Mouse (Mus musculus) left cerebral cortex, adult 8-10 months (tissue): ENCODE measurements at regions not wholly inside any gene's neighbourhood (a gene's known extent, or its start where the extent isn't known, plus 50 kb on each side); places are given as distances from the start of the nearest gene placed in this dataset.

Experiments
- DNase-seq, 2 experiments: peaks; one replicate each; pipeline ENCODE4 v3.0.0; 2022; ENCODE audit warnings: low spot score in 2 of 2

DNA sequence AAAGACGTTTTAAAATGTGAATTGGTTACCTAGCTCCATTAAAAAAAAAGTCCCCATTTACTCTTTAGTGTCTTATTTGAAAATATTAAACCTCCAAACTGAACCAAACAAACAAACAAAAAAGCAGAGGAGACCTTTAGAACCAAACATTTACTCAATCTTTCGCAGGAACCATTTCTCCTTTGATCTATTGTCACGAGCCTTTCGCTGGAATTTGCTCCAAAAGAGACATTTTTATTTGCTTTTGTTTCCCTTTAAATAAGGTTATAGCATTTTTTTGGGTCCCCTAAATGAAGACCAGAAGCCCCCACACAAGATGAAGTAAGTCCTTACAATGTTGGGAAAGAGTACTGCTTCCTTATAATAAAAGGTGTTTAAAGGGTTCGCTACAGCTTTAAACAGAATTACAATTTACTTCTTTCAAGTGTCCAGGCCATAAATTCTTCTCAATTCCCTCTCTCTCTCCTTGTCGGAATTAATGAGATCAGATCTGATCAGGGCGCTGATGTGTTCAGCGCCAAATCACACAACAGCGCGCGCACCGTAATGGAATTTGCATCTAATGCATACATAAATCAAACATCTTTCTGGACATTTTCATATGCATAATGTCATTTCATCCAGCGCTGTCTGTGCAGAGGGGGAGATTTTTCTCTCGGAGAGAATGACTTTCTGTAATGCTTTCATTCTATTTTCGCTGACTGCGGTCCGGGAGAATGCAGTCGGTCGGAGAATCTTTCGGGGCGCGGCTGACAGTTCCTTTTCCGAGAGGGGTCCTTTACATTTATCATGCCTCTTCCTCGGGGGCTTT is 469.2 kb downstream of the Vrk1 start:
- DNase-seq, result no peak

DNA sequence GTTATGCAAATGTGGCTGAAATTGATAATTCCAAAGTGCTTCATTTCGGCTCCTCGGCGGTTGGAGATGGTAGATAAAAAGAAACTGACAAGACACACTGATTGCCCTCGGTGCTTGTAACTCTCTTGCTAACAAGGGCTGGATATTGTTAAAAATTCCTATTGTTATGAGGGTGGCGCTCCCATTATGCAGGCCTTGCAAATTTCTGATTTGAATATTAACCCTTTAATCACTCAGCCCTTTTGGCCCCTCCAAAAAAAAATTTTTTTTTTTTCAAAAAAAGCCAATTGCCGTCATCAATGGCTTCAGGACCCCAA is 469.8 kb downstream of the Vrk1 start:
- DNase-seq, result no peak

DNA sequence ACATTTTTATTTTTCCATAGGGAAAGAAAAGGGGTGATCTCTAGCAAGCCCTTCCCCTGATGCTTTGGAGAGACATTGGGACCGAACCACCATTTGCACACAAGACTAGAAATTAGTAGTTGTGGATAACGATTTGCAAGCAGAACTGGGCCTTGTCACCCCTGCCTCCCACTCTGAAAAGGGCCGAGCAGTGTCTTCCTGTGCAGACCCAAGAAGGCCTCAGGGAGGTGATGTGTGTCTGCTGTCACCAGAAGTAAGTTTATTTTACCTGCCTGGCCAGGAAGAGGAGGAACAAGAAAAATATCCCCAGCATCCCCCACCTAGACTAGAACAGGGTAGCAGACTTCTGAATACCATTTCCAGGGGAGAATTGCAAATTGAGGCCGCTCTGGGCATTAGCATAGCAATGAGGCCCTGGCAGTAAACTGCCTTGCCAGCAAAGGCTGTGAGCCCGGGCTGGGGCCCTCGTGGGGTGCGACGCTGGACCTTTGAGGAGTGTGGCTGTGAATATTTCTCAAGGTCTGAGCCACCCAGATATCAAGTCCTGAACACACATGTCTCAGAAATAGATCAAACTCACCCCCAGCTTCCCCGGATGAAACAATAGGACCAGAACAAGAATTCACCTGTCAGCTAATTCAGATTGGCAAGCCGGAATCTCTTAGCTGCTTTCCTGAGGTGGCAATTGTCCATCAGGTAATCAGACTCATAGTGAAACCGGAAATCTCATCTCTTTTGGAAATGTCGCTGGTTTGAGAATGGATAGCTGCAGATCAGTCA is 470.4 kb downstream of the Vrk1 start:
- no peak for DNase-seq

DNA sequence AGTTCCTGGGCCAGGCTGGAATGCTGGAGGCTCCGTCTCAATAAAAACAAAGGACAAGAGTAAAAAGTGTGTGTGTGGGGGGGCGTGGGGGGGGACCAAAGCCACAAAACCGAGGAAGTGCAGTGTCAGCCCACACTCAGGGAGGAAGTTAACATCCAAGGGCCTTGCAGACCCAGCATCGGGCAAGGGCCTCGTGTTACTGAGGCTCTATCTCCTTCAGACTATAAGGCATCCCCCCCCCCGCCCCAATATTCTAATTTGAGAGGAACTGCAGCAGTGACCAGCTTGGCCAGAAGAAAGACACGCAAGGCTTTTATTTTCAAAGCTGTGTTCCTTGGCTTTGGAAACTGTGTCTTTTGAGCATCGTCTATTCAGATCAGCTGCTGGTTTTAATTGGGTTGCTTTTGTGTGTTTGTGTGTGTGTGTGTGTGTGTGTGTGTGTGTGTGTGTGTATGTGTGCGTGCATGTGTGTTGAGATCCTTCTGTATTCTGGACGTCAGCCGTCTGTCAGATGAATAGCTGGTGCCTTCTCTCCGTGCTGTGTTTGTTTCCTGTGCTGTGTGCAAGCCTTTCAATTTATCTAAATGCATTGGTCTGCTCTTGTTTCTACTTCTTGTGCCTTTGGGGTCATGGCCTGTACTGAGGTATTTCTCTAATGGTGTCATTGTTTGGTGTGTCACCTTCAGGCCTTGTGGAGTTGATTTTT is 491.7 kb downstream of the Vrk1 start:
- DNase-seq, result no peak

DNA sequence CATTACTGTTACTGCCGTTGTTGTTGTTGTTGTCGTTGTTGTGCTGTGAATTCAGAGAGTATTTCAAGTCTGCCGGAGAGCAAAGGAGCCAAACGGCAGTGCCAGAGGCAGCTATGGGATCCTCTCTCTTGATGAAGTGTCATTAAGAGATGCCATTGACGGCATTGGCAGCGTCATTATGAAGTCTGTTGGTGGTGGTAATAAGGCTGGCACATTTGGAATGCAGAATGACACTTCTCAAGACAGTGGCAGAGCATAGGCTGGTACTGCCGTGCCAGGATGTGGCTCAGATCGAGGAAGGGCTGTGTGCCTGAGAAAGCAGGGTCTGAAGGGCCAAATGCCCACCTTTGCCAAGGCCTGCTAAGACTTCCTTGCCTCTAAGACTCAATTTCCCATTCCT is 494.3 kb downstream of the Vrk1 start:
- no peak for DNase-seq

DNA sequence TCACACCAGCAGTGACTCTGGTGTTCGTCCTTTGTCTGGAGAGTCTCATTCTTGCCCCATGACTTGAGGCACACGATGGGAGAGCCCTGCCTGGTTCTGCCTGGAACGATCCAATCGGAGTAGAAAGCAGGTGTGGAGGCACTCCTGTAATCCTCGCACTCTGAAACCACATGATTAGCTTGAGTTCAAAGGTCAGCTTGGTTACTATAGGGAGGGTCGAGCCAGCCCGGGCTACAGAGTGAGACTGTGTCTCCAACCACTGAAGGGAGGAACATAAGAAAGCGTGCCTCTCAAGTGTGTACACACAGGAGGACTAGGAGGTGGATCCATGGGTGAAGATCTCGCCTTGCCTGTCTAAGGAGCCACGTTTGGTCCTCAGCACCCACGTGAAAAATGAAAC is 504.0 kb downstream of the Vrk1 start:
- DNase-seq, result no peak

DNA sequence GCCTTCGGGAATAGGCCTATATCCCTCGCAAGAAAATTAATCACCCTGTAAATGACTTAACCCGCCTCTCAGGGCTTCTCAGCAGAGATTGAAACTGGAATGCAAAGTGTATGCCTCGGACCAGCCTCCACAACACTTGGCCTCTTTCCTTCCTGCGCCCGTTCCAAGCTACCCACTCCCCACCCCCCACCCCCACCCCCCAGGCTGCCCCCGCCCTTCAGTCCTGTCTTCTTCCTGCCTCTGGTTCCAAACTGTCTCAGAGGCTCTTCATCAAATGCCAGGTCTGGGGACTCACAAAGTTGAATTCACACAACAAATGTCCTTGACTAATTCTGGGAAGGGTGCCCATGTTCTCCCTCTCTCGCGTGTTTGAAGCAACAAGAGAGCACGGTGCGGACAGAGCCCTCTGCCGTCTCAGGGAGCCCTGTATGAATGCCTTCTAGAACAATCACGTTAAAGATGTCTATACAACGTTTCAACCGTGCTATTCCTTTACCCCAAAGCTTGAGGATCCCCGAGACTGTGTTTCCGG is 505.3 kb downstream of the Vrk1 start:
- DNase-seq, result no peak

DNA sequence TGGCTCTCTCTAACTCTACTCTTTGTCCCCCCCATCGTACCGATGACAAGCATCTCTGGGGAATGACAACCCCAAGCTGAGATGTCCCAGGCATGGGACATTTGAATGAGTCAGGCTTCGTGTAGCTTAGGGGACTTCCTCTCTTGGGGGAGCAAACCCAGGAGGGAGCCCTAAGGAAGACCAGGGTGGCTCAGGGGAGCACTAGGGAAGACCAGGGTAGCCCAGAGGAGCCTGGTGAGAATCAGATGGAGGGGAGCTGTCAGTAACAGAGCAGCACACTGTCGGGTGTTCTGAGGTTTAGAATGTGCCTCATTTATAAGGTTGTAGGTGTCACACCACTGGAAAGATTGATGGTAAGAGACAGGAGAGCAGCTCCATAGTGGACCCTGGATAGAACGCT is 509.1 kb downstream of the Vrk1 start:
- DNase-seq, result no peak

DNA sequence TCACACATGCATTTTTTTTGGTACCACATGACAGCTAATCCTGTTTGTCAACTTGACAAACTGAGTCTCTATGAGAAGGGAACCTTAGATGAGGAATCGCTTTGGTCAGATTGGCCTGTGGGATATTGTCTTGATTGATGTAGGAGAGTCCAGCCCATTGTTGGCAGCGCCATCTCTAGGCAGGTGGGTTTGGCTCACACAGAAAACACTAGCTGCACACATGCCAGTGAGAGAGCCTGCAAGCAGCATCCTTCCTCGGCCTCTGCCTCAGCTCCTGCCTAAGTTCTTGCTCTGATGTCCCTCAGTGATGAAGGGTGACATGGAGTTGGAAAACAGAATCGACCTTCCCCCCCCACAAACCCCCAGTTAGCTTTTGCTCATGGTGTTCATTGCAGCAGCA is 514.4 kb downstream of the Vrk1 start:
- DNase-seq, result no peak

DNA sequence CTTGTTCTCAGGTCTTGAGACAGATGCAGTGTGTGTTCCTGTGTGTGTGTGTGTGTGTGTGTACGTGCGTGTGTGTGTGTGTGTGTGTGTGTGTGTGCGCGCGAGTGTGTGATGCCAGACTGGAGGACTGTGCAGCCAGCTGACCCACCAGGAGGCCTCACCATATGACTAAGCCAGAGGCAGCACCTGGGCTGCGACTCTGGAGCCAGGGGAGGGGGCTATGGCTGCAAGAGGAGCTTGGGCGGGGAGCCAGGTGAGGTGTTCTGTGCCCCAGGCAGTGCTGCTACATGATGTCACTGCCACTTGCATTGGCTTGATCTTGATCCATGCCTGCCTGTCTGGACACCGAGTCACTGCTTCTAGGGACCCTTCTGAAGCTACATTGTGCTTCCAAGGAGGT is 517.1 kb downstream of the Vrk1 start:
- DNase-seq, result no peak

DNA sequence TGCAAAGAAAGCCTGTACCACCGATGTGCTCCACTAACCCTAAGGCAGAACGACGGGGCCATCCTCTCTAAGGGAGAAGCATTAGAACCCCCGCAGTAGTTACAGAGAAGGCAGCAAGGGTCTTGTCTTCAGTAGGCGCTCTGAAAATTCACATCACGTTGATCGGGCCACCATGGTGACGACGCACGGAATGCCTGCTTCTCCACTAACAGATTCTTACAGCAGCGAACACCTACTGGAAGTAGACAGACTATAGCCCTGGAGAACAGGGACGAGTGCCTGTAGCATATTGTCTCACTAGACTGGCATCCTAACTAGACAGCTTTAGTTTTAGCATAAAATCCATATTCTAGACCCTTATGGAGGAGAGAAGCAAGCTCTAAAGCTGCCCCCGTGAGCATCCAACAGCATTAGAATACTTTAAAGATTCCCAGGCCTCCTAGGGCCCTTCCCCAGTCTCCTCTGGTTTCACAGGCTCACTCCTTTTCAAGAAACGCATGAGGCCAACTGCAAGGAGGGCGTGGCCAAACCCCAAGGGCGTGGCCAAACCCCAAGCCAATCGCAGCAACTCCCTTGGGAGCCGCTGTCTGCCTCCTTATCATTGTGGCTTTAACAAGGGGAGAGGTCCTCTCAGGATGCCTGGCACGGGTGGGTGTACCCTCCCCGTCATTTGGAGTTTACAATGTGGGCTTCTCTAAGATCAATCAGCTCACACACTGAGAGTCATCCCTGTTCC is 517.8 kb downstream of the Vrk1 start:
- no peak for DNase-seq

DNA sequence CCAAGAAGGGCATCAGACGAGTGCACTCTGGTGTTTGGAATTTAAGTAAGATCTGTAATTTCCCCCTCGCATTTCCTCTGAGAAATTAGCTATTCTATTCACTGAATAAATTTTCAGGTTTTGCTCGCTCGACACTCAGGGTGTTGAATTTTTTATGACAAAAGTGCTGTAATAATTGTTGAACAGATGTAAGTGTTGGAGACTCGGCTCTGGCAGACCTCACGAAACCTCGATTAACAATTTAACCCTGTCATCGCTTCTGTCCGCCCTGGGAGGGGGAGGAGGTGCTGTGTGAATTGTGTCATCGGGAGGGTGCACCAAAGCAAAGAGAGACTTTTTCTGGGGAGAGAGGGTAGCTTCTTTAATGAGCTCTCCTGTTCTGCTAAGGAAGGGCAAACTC is 518.5 kb downstream of the Vrk1 start:
- DNase-seq, result no peak

DNA sequence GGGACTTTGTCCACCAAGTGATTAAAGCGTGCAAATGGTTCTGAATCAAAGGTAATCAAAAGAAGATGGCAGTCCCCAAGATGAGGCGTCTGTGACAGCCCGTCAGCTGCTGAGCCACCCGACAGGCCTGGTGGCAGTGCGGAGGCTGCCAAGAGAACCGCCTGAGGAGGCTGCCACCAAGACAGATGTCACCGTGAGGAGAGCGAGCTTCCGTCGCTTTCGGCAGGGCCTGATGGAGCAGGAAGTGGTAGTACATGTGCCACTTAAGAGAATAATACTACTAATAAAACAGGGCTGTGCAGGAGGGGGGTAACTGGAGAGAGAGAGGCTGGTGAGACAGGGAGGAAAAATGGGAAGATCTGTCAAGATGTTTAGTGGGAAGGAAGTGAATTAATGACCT is 519.1 kb downstream of the Vrk1 start:
- DNase-seq, result no peak

DNA sequence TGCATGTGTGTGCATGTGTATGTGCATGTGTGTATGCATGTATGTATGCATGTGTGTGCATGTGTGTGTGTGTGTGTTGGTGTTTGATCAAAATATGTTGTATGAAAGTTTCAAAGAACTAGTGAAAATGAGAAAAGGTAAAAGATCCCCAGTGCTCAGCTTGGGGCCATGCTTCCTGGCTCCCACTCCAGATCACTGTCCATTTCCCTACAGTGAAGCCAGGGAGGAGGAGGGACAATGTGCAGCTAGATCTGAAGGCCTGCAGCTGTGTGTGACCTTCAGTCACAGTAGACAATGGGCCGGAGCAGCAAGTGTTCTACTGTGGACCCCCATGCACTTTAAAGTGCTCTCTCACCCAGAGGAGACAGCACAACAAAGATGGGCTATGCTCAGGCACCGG is 525.1 kb downstream of the Vrk1 start:
- no peak for DNase-seq

DNA sequence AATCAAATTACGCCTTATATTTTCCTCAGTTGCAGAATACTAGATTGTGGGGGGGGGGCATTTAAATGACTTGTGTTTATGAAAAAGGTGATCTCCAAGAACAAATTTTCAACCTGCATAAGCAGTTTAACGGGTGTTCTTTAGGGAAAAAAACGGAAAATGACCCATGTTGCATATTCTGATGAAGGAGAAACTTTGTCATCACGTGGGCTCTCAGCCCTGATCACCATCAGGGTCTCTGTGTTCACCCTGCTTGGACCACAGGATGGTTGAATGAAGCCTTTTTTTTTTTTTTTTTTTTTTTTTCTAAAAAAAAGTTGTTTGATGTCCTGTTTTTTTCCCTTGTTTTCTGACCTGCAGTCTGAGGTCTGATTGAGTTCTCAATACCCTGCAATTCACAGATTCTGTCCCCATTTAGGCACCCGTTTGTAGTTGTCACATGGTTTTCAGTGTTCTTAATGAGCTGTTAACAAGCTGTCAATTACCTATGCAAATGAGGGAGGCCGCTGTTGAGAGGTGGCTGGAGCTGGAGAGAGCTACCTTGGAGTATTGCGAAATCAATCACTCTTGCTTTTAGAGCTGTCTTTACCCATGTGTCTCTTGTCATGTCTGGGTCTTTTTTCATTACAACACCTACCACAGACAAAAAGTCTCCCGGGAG is 525.7 kb downstream of the Vrk1 start:
- no peak for DNase-seq

DNA sequence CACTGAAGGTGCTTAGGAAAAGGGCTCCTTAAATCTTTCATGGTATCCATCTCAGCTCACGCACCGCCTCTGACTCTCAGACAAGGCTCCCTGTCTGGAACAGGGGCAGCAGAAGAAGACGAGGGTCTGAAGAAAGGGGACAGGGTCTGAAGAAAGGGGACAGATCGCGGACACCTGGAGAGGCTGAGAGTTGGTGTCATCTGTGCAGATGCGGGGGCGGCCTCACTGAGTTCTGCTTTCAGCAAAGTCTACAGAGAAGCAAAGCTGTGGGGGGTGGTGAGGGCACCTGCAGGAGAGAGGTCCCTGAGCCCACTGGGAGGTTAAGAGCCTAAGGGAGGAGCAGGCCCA is 526.2 kb downstream of the Vrk1 start:
- no peak for DNase-seq

DNA sequence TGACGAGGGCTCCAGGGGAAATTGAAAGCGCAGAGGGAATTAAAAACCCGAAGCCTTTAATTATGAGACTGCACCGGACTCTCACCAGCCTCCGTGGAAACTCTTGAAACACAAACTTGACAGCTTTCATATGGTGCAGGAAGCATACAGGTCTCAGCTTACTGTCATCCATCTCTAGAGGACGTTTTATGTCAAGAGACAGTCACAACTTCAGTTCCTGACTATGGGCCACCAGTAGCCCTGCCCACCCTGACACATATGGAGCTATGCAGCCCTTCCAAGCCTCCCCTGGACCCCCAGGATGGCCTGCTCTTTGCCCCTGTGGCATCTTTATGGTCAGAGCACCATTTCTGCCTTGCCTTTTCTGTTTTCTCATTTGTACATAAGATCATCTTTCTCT is 530.0 kb downstream of the Vrk1 start:
- no peak for DNase-seq

DNA sequence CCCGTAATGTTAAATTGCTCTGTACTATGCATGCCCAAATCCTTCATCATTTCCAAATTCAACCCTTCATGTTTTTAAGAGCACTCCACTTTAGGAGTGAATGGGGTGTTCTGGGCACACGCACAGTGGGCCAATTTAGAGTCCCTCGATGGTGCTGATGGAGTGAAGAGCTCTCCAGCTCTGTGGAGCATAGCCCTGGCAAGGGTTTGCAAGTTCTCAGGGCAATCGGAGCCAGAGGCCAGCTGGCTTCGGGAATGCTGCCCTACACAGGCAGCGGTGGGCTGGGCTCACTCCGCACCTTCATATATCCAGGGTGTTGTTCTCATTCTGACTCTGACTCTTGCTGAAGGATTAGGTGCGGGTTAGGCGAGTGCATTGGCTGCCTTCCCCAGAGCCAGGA is 549.5 kb downstream of the Vrk1 start:
- DNase-seq, result no peak

DNA sequence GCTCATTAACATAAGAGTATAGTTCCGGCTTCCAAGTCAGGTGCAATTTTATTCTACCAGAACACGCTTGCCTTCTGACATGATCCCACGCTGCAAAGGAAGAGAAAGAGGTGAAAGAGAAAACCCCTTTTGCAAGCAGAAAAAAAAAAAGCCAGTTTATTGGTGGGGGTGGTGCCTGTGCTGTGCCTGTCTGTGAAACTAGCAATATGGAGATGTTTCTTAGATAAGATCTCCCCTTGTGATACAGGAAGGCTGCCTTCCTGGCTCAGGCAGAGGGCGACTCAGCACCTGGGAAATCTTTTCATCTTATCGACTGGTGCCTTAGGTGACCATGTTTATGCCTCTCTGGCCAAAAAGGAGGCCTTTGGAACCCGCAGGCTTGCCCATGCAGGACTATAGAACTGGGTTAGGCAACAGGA is 555.2 kb downstream of the Vrk1 start:
- no peak for DNase-seq

DNA sequence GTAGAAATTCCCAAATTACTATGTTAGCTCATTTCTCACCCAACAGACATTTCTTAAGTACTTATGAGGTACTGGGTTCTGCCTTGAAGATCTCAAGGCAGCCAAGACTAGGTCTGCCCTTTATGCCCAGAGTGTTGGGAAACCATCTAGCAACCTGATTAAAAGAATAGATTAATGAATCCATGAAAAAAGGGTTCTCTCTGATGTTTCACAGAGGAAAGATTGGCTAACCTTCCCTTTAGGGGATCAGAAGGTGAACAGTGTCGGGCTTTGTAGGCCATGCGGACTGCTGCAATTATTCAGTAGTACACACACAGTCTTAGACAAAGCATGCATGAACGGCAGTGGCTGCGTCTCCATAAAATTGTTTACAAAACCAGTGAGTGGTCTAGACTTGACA is 556.3 kb downstream of the Vrk1 start:
- no peak for DNase-seq

DNA sequence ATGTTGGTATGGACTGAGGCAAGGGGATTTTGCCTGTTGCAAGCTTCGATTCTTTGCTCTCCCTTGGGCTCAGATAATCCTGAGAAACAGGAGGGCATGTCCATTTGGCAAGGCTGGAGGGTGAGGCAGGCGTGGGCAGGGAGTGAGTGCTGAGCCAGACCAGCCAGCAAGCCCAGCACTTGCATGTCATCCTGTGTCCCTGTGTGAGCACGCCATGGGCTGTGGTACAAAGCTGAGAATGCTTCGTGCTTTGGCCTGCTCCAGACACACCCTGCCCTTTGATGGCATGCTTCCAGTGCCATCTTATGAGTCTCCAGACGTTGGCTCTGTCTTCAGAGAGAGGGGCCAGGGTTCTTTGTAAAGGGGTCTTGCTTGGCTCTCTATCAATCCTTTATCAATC is 557.1 kb downstream of the Vrk1 start:
- no peak for DNase-seq
